Comparison of ENCODE assay signal across 21 mouse cellular contexts in the genomic region with DNA sequence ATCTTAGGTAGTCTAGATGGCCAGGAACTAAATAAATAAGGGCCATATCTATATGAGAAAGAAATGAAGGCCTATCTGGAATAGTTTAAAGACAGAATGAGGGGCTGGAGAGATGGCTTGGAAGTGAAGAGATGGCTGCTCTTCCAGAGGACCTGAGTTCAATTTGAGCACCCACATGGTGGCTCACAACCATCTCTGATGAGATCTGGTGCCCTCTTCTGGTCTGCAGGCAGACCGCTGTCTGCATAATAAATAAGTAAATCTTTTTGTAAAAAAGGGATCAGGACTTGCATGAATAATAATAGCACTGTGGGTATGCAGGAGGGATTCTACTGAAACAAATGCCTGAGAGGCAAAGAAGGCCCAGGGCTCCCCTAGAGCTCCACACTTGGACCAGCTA. TPM values are rescaled to one million over a fixed set of nuclear protein-coding genes. Genes with fewer than 3 reads are reported as not detected.
DNase-seq lines count a peak whose midpoint lies in the region; ATAC-seq and TF ChIP-seq lines count a peak whose summit lies in the region.
"Had no signal": no experiment of that assay in that cellular context is flagged by ENCODE, and none has a peak within 500 bp of the region (broad histone marks: within the 10 kb centered on the region; RNA-seq: fewer than 3 reads in every experiment).

No protein-coding gene starts in this region.

- DNase-seq in heart, adult 2 months, result no peak
- DNase-seq in lung, adult 2 months, result no peak
- no peak for DNase-seq in lung, postnatal 4 days
- DNase-seq in ES-CJ7 (ENCODE audit: low read depth, low spot score), result peak; percentile 65
- no peak for DNase-seq in stomach, postnatal 0 days (ENCODE audit: low spot score)
- DNase-seq in left cerebral cortex, postnatal 36 days (ENCODE audit: low spot score in 2 of 2), result no peak
- DNase-seq: adrenal gland, postnatal 10 days; cerebellum, adult 2 months; gastrocnemius, postnatal 14 days; kidney, postnatal 10 days; right cerebral cortex, postnatal 14 days; thymus, postnatal 25 days had no signal

- H3K27me3 ChIP-seq in heart, adult 2 months (ENCODE audit: control insufficient read depth, insufficient read depth, low read length), result no peaks in the 10 kb centered on the region
- no peaks in the 10 kb centered on the region for H3K27me3 ChIP-seq in heart, embryonic 11.5 days (ENCODE audit: control insufficient read depth, insufficient read depth, low read length)
- no peaks in the 10 kb centered on the region for H3K27me3 ChIP-seq in stomach, postnatal 0 days (ENCODE audit: control insufficient read depth, insufficient read depth, low read length)
- H3K27me3 ChIP-seq: embryonic facial prominence, embryonic 12.5 days; hindbrain, embryonic 13.5 days; limb, embryonic 13.5 days; neural tube, embryonic 12.5 days had no signal

- no peak overlapping the region for H3K9ac ChIP-seq in heart, adult 2 months (ENCODE audit: low read depth, low read length)
- H3K9ac ChIP-seq in heart, embryonic 11.5 days (ENCODE audit: low read depth, low read length), result no peak overlapping the region
- H3K9ac ChIP-seq in stomach, postnatal 0 days (ENCODE audit: low read length), result no peak overlapping the region
- H3K9ac ChIP-seq: embryonic facial prominence, embryonic 12.5 days; hindbrain, embryonic 13.5 days; limb, embryonic 13.5 days; neural tube, embryonic 12.5 days had no signal

- no peak overlapping the region for H3K4me3 ChIP-seq in heart, adult 2 months
- H3K4me3 ChIP-seq in heart, embryonic 11.5 days (ENCODE audit: low read depth, low read length), result no peak overlapping the region
- H3K4me3 ChIP-seq in lung, adult 2 months (replicated peaks; ENCODE audit: extremely low read depth, low read depth, low read length), result no peak overlapping the region
- H3K4me3 ChIP-seq in stomach, postnatal 0 days (ENCODE audit: low read depth, low read length), result no peak overlapping the region
- H3K4me3 ChIP-seq: embryonic facial prominence, embryonic 12.5 days; hindbrain, embryonic 13.5 days; left cerebral cortex, adult 2 months; limb, embryonic 13.5 days; neural tube, embryonic 12.5 days had no signal

- TF ChIP-seq POLR2A in heart, adult 2 months (IDR thresholded peaks at IDR 0.05; ENCODE audit: insufficient read depth, low read depth, low read length), result no peak
- TF ChIP-seq POLR2A in lung, adult 2 months (IDR thresholded peaks at IDR 0.05; ENCODE audit: borderline replicate concordance, extremely low read depth, low read depth, low read length), result no peak

- intact Hi-C loops in heart, adult 2 months (cut with DNase I), result no loop called here
- intact Hi-C loops in left cerebral cortex, postnatal 36 days (cut with DNase I), result no loop called here

- H3K4me2 ChIP-seq in heart, embryonic 11.5 days, result no peak overlapping the region
- no peak overlapping the region for H3K4me2 ChIP-seq in stomach, postnatal 0 days (replicated peaks; ENCODE audit: low read depth)
- H3K4me2 ChIP-seq: embryonic facial prominence, embryonic 12.5 days; hindbrain, embryonic 13.5 days; limb, embryonic 13.5 days; neural tube, embryonic 12.5 days had no signal

- peak; percentile 25; the same call in 1 of the 2 replicates for TF ChIP-seq CTCF in heart, adult 2 months (IDR thresholded peaks at IDR 0.05)
- 0 out of 2 replicates have a peak, but pooled peaks have one; percentile 4 for TF ChIP-seq CTCF in lung, adult 2 months (IDR thresholded peaks at IDR 0.05; ENCODE audit: insufficient read depth, low read length)
- peak; percentile 29 for TF ChIP-seq CTCF in stomach, postnatal 0 days (IDR thresholded peaks at IDR 0.05; ENCODE audit: low read depth)

- ATAC-seq in heart, embryonic 11.5 days (replicated peaks; ENCODE audit: insufficient number of reproducible peaks, low FRiP score, low TSS enrichment), result no peak
- ATAC-seq in stomach, postnatal 0 days (ENCODE audit: low FRiP score, low TSS enrichment), result no peak
- ATAC-seq: intestine, embryonic 16.5 days had no signal

- no peak for TF ChIP-seq EP300 in heart, adult 2 months (IDR thresholded peaks at IDR 0.05; ENCODE audit: insufficient read depth, low read depth, low read length)
- TF ChIP-seq EP300 in stomach, postnatal 0 days (optimal IDR thresholded peaks at IDR 0.05), result no peak

- no peaks in the 10 kb centered on the region for H3K4me1 ChIP-seq in heart, adult 2 months (ENCODE audit: control insufficient read depth, insufficient read depth, low read length)
- no peaks in the 10 kb centered on the region for H3K4me1 ChIP-seq in heart, embryonic 11.5 days (ENCODE audit: control insufficient read depth, insufficient read depth, low read length)
- H3K4me1 ChIP-seq in lung, adult 2 months (ENCODE audit: control insufficient read depth, insufficient read depth, low read length), result no peaks in the 10 kb centered on the region
- no peaks in the 10 kb centered on the region for H3K4me1 ChIP-seq in stomach, postnatal 0 days (replicated peaks; ENCODE audit: control insufficient read depth, insufficient read depth)
- H3K4me1 ChIP-seq: embryonic facial prominence, embryonic 12.5 days; hindbrain, embryonic 13.5 days; limb, embryonic 13.5 days; neural tube, embryonic 12.5 days had no signal

- 77% methylated on average over 1 of the region's 1 CpGs for WGBS in heart, adult 2 months
- WGBS in heart, embryonic 11.5 days (ENCODE audit: insufficient replicate concordance), result 89% methylated on average over 1 of the region's 1 CpGs
- WGBS in lung, adult 2 months, result 100% methylated on average over 1 of the region's 1 CpGs
- 83% methylated on average over 1 of the region's 1 CpGs for WGBS in stomach, postnatal 0 days

- no peak overlapping the region for H3K27ac ChIP-seq in heart, adult 2 months
- no peak overlapping the region for H3K27ac ChIP-seq in heart, embryonic 11.5 days (ENCODE audit: low read depth, low read length)
- H3K27ac ChIP-seq in stomach, postnatal 0 days (replicated peaks), result no peak overlapping the region
- H3K27ac ChIP-seq: embryonic facial prominence, embryonic 12.5 days; hindbrain, embryonic 13.5 days; left cerebral cortex, adult 2 months; limb, embryonic 13.5 days; neural tube, embryonic 12.5 days had no signal

- H3K36me3 ChIP-seq in heart, adult 2 months (ENCODE audit: control insufficient read depth, insufficient read depth, low read length), result no peaks in the 10 kb centered on the region
- H3K36me3 ChIP-seq in heart, embryonic 11.5 days (ENCODE audit: control insufficient read depth, insufficient read depth, low read length), result no peaks in the 10 kb centered on the region
- no peaks in the 10 kb centered on the region for H3K36me3 ChIP-seq in stomach, postnatal 0 days (ENCODE audit: control insufficient read depth, insufficient read depth, low read length)

- H3K79me2 ChIP-seq in heart, adult 2 months (replicated peaks; ENCODE audit: control insufficient read depth, insufficient read depth, low read length), result no peaks in the 10 kb centered on the region

- no peaks in the 10 kb centered on the region for H3K9me3 ChIP-seq in heart, embryonic 11.5 days (replicated peaks; ENCODE audit: control insufficient read depth, low read length)
- H3K9me3 ChIP-seq in stomach, postnatal 0 days (ENCODE audit: control insufficient read depth, low read length), result no peaks in the 10 kb centered on the region
- H3K9me3 ChIP-seq: embryonic facial prominence, embryonic 12.5 days; hindbrain, embryonic 13.5 days; limb, embryonic 13.5 days; neural tube, embryonic 12.5 days had no signal

RNA-seq across cellular contexts. Expression of gene Btbd19, which starts 12.3 kb away (rescaled TPM):
- total RNA-seq in heart, adult 2 months (2021), result 1 to 10 TPM; 2.9 to 3.2 TPM
- polyA plus RNA-seq in heart, adult 2 months (2012; rRNA removed), result 6.6 and 12.2 TPM in 2 replicates
- 2.2 and 4.0 TPM in 2 replicates for polyA plus RNA-seq in heart, embryonic 11.5 days (2014; fragmentation: Nextera tagmentation; extraction: Ambion mirVana)
- polyA plus RNA-seq in lung, adult 2 months (2012; rRNA removed), result 12.1 and 13.7 TPM in 2 replicates
- polyA plus RNA-seq in stomach, postnatal 0 days (2015; fragmentation: Nextera tagmentation; extraction: Ambion mirVana), result 5.7 and 5.9 TPM in 2 replicates
- 10 to 100 TPM; 12.2 to 12.5 TPM for total RNA-seq in left cerebral cortex, postnatal 36 days (2021)

RNA-seq across cellular contexts. Expression of gene Tctex1d4, which starts 13.4 kb away (rescaled TPM):
- not detected for total RNA-seq in heart, adult 2 months (2021)
- 0.29 and 4.2 TPM in 2 replicates for polyA plus RNA-seq in heart, adult 2 months (2012; rRNA removed)
- polyA plus RNA-seq in heart, embryonic 11.5 days (2014; fragmentation: Nextera tagmentation; extraction: Ambion mirVana), result not detected in 2 replicates
- polyA plus RNA-seq in lung, adult 2 months (2012; rRNA removed), result 58.9 and 61.4 TPM in 2 replicates
- polyA plus RNA-seq in stomach, postnatal 0 days (2015; fragmentation: Nextera tagmentation; extraction: Ambion mirVana), result 0.58 and 0.62 TPM in 2 replicates
- not detected for total RNA-seq in left cerebral cortex, postnatal 36 days (2021)
- total RNA-seq: adrenal gland, postnatal 10 days; common myeloid progenitor, adult 5-6 weeks; gastrocnemius, postnatal 14 days; left cerebral cortex, adult 2 months had no signal
- polyA plus RNA-seq: embryonic facial prominence, embryonic 12.5 days; heart, postnatal 0 days; intestine, embryonic 16.5 days; limb, embryonic 13.5 days; neural tube, embryonic 12.5 days had no signal

RNA-seq across cellular contexts. Expression of gene Ptch2, which starts 17.4 kb away (rescaled TPM):
- total RNA-seq in heart, adult 2 months (2021), result under 1 TPM; 0.70 to 0.86 TPM
- polyA plus RNA-seq in heart, adult 2 months (2012; rRNA removed), result 2.4 and 3.2 TPM in 2 replicates
- polyA plus RNA-seq in heart, embryonic 11.5 days (2014; fragmentation: Nextera tagmentation; extraction: Ambion mirVana), result 2.2 and 2.4 TPM in 2 replicates
- 8.3 and 8.8 TPM in 2 replicates for polyA plus RNA-seq in lung, adult 2 months (2012; rRNA removed)
- 1.3 and 1.5 TPM in 2 replicates for polyA plus RNA-seq in stomach, postnatal 0 days (2015; fragmentation: Nextera tagmentation; extraction: Ambion mirVana)
- 1 to 10 TPM; 1.4 to 1.9 TPM for total RNA-seq in left cerebral cortex, postnatal 36 days (2021)
- total RNA-seq: common myeloid progenitor, adult 5-6 weeks had no signal

RNA-seq across cellular contexts. Expression of gene Plk3, which starts 20.5 kb away (rescaled TPM):
- 1 to 10 TPM; 1.4 to 1.9 TPM for total RNA-seq in heart, adult 2 months (2021)
- 4.5 and 4.7 TPM in 2 replicates for polyA plus RNA-seq in heart, adult 2 months (2012; rRNA removed)
- 0.99 and 1.3 TPM in 2 replicates for polyA plus RNA-seq in heart, embryonic 11.5 days (2014; fragmentation: Nextera tagmentation; extraction: Ambion mirVana)
- 19.4 and 20.4 TPM in 2 replicates for polyA plus RNA-seq in lung, adult 2 months (2012; rRNA removed)
- polyA plus RNA-seq in stomach, postnatal 0 days (2015; fragmentation: Nextera tagmentation; extraction: Ambion mirVana), result 18.1 and 18.7 TPM in 2 replicates
- total RNA-seq in left cerebral cortex, postnatal 36 days (2021), result 10 to 100 TPM; 12.0 to 13.9 TPM

RNA-seq across cellular contexts. Expression of gene Rps8, which starts 42.8 kb away (rescaled TPM):
- total RNA-seq in heart, adult 2 months (2021), result 100 to 1,000 TPM; 553 to 608 TPM
- 315 and 381 TPM in 2 replicates for polyA plus RNA-seq in heart, adult 2 months (2012; rRNA removed)
- 764 and 894 TPM in 2 replicates for polyA plus RNA-seq in heart, embryonic 11.5 days (2014; fragmentation: Nextera tagmentation; extraction: Ambion mirVana)
- 456 and 494 TPM in 2 replicates for polyA plus RNA-seq in lung, adult 2 months (2012; rRNA removed)
- 752 and 809 TPM in 2 replicates for polyA plus RNA-seq in stomach, postnatal 0 days (2015; fragmentation: Nextera tagmentation; extraction: Ambion mirVana)
- total RNA-seq in left cerebral cortex, postnatal 36 days (2021), result 100 to 1,000 TPM; 465 to 510 TPM

Comparison
In these comparisons a context has a peak if more than half of its experiments do, and no peak if none do; other contexts are left out.
1. RNA of gene Tctex1d4, which starts 13.4 kb away (polyA plus RNA-seq): 58.9 to 61.4 TPM in lung, adult 2 months; 0.29 to 4.2 TPM in heart, adult 2 months, 0.58 to 0.62 TPM in stomach, postnatal 0 days and not detected in heart, embryonic 11.5 days; every median in the first group is over 10 times any median in the second.
2. Peak in every context shown above with its lines, with median percentiles within 50 percentile points of each other: CTCF ChIP-seq.